Mouse (Mus musculus) kidney, adult 2 months (tissue): ENCODE measurements at regions not wholly inside any gene's neighbourhood (a gene's known extent, or its start where the extent isn't known, plus 50 kb on each side); places are given as distances from the start of the nearest gene placed in this dataset.

Experiments
- DNase-seq: peaks from one replicate; pipeline ENCODE4 v3.0.0; 2021
- H3K27ac ChIP-seq: fragments of 200-500 bp; 2 replicates; pipeline ENCODE4 v1.5.1; 2012; ENCODE audit warnings: low read depth, low read length, control low read depth, inconsistent platforms; ENCODE audit not compliant: insufficient read depth
- H3K27me3 ChIP-seq: fragments of 200-500 bp; replicated peaks from 2 replicates; pipeline ENCODE4 v1.6.1; 2012; ENCODE audit warnings: mild to moderate bottlenecking, moderate library complexity, low read length, inconsistent platforms; ENCODE audit not compliant: control insufficient read depth, insufficient read depth
- H3K36me3 ChIP-seq: fragments of 200-500 bp; 2 replicates; pipeline ENCODE4 v1.6.1; 2012; ENCODE audit warnings: mild to moderate bottlenecking, moderate library complexity, low read length, inconsistent platforms; ENCODE audit not compliant: control insufficient read depth, insufficient read depth
- H3K4me1 ChIP-seq: fragments of 200-500 bp; 2 replicates; pipeline ENCODE4 v1.6.1; 2011; ENCODE audit warnings: low read length; ENCODE audit not compliant: control insufficient read depth, insufficient read depth
- H3K4me3 ChIP-seq: fragments of 200-500 bp; 2 replicates; pipeline ENCODE4 v1.5.1; 2011; ENCODE audit warnings: mild to moderate bottlenecking, low read depth, low read length, control low read depth; ENCODE audit not compliant: insufficient read depth
- CTCF ChIP-seq: fragments of 200-500 bp; conservative IDR thresholded peaks from 2 replicates; pipeline ENCODE4 v1.5.1; 2011; ENCODE audit warnings: low read depth, mild to moderate bottlenecking, control low read depth, low read length, moderate library complexity, mixed read lengths; ENCODE audit not compliant: insufficient read depth, insufficient read length
- POLR2A ChIP-seq: fragments of 200-500 bp; IDR thresholded peaks from one replicate; pipeline ENCODE4 v1.6.1; 2011; ENCODE audit warnings: low read depth, low read length, control low read depth
- WGBS: fragments of 180-500 bp; shearing (Covaris S2); methylation state at CpG from one replicate; pipeline ENCODE4 v1.1.7; 2018; 5-methylcytosine and 5-hydroxymethylcytosine counted together

DNA sequence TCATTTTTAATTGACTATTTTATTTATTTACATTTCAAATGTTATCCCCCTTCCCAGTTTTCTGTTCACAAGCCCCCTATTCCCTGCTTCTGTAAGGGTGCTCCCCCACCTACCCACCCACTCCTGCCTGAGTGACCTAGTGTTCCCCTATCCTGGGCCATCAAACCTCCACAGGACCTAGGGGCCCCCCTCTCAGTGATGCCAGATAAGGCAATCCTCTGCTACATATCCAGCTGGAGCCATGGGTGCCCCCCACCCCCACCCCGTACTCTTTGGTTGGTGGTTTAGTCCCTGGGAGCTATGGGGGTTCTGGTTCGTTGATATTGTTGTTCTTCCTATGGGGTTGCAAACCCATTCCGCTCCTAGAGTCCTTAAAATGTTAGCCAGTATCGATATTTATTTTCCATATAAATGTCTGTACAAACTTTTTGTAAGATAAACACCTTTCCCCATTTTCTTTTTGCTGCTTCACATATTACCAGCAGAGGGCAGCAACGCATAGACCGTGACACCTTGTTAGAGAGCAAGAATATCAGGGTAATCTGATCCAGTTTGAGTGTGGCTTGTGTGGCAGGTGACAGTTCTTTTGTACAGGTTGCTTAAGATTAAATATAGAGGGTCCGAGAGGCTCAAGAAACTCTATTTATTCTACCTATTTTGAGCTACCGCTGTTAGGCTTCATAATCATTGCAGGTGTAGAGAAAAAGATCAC, 177.2 kb upstream of the Scn7a start:
- DNase-seq, result peak; percentile 34
- Histone ChIP-seq H3K36me3 (no peaks in the 10 kb centered on the region), H3K27ac (no peak overlapping the region), H3K4me3 (no peak overlapping the region), H3K27me3 (no peaks in the 10 kb centered on the region), H3K4me1 (no peaks in the 10 kb centered on the region)
- TF ChIP-seq CTCF, result peak; percentile 38
- TF ChIP-seq POLR2A, result no peak
- WGBS, result 28% methylated on average over 8 of the region's 8 CpGs

DNA sequence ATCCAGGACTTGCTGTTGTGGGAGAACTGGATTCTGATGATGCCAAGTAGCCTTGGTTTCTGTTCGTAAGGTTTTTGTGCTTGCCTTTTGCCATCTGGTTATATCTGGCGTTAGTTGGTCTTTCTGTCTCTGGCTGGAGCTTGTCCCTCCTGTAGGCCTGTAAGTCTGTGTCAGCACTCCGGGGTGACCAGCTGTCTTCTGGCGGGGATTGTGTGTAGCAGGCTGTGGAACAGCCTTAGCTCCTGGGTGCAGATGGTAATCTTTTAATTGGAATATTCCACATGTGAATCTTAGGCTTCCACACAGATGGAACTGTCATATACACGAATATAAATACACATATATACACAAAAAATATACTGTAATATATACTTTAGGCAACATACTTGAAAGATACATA, 156.5 kb upstream of the Scn7a start:
- TF ChIP-seq CTCF (no peak), POLR2A (no peak)
- Histone ChIP-seq H3K4me3 (no peak overlapping the region), H3K27me3 (no peaks in the 10 kb centered on the region), H3K4me1 (no peaks in the 10 kb centered on the region), H3K27ac (no peak overlapping the region), H3K36me3 (no peaks in the 10 kb centered on the region)
- 79% methylated on average over 5 of the region's 5 CpGs for WGBS
- no peak for DNase-seq

DNA sequence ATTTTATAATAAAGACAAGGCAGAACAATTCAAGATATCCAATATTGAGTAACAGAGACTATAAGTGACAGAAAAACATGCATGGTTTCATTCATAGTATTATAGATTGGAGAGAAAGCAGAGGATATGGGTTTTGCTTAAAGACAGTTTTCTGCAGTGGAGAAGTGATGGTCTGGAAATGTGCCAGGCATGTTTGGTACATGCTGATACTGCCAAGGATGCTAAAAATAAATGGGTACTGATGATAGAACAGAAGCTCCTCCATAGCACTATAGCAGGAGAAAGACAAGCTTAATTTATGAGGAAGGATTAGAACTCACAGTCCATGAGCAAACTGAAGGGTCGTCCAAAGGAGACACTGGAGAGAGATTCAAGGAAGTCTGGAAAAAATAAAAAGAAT, 113.3 kb upstream of the Scn7a start:
- H3K4me3 ChIP-seq, result no peak overlapping the region
- no peak for DNase-seq
- no peaks in the 10 kb centered on the region for H3K27me3 ChIP-seq
- WGBS, result 78% methylated on average over 1 of the region's 1 CpGs
- TF ChIP-seq CTCF (no peak), POLR2A (no peak)
- no peak overlapping the region for H3K27ac ChIP-seq
- no peaks in the 10 kb centered on the region for H3K4me1 ChIP-seq
- H3K36me3 ChIP-seq, result no peaks in the 10 kb centered on the region

DNA sequence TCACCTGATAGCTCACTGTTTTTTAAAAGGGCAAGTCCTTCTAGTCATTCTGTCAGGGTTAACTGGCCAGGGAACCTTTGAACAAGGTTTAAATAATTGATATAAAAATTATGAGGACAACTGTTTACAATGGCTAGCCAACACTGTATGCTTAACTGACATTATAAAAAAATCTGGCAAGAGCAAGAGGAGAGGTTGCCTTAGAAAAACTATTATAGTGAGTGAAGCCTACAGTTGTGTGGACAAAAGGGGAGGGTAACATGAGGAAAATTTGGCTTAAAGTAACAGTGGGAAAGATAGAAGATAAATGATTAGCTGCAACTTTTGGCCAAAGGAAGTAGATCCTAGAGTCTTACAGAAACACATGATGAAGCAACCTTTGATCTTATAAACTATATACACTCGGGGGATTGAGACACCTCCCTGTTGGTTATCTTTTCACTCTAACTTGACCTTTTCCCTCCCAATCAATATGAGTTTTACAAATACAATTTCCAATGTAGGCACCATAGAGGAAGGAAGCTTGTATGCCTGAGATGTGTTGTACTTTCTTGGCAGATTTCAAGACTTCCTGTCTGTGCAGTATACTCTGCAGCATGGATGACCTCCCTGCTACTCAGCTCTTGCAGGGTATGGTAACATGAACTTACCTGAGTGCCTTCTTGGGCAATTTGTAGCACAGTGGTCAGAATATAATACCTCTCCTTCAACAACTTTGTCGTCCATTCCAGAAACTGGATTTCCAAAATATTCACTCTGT, 82.9 kb upstream of the Scn7a start:
- WGBS, result 44% methylated on average over 2 of the region's 2 CpGs
- no peaks in the 10 kb centered on the region for H3K4me1 ChIP-seq
- no peak for DNase-seq
- H3K27ac ChIP-seq, result no peak overlapping the region
- H3K27me3 ChIP-seq, result no peaks in the 10 kb centered on the region
- TF ChIP-seq POLR2A (no peak), CTCF (no peak)
- H3K4me3 ChIP-seq, result no peak overlapping the region
- H3K36me3 ChIP-seq, result no peaks in the 10 kb centered on the region
